Mouse (Mus musculus) layer of hippocampus, adult 2 months (tissue): Measurements from ENCODE around the gene Gsta2. TPM values are rescaled to one million over a fixed set of nuclear protein-coding genes. Genes with fewer than 3 reads are reported as not detected.

ENCODE experiments used
- DNase-seq, 2 experiments: peaks; one replicate each; pipeline ENCODE4 v3.0.0; 2022; ENCODE audit warnings: low spot score in 2 of 2
- H3K27ac ChIP-seq: fragments of 200-600 bp; 2 replicates; pipeline ENCODE4 v1.8.1; 2022
- H3K4me3 ChIP-seq: fragments of 200-600 bp; 2 replicates; pipeline ENCODE4 v1.8.1; 2022; ENCODE audit warnings: mild to moderate bottlenecking
- CTCF ChIP-seq: fragments of 200-600 bp; conservative IDR thresholded peaks from 2 replicates; pipeline ENCODE4 v1.8.1; 2022; ENCODE audit warnings: antibody characterized with exemption, mild to moderate bottlenecking, moderate library complexity
- long read RNA-seq, 2 experiments: library from polyadenylated mRNA; stranded (forward); transcript quantifications; one replicate each; pipeline ENCODE4 v2.0.0; 2021; ENCODE audit warnings: borderline mapping rate in 2 of 2
- total RNA-seq, 2 experiments: library from RNA; stranded (reverse); gene quantifications; 2 replicates each; pipeline ENCODE4 v1.2.3; 2021

The Gsta2 gene
- total RNA-seq, result not detected
- long read RNA-seq, experiment 1, partial matches to known transcripts, result 0 of 2 reads
- long read RNA-seq, experiment 1, other reads (novel, unspliced or antisense), result 2 of 2 reads
- long read RNA-seq, experiment 2, partial matches to known transcripts, result 0 of 2 reads
- long read RNA-seq, experiment 2, other reads (novel, unspliced or antisense), result 2 of 2 reads

DNA sequence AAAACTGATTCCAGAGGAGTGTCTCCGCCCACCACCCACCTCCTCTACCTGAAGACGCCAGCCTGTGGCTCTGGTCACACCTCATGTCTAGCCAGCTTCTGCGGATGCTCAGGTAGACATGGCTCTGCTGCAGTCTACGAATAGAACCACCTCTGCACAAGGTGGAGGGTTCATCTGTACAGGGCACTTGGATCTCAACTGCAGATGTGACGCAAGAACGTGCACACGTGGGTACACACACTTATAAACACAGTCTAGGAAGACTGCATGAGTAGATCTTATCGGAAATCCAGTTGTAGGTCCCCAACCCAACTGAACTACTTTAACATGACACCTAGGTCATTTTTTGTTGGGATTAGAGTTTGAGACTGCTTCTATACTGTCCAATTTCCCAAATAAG lies at the start of gene Gsta2:
TSS of gene Gsta2 (minus strand) at position 178 of the 400 bp plus-strand sequence.
- Histone ChIP-seq H3K4me3 (no peak within 1 kb of the TSS), H3K27ac (no peak within 1 kb of the TSS)
- TF ChIP-seq CTCF, result no peak
- DNase-seq, result no peak

DNA sequence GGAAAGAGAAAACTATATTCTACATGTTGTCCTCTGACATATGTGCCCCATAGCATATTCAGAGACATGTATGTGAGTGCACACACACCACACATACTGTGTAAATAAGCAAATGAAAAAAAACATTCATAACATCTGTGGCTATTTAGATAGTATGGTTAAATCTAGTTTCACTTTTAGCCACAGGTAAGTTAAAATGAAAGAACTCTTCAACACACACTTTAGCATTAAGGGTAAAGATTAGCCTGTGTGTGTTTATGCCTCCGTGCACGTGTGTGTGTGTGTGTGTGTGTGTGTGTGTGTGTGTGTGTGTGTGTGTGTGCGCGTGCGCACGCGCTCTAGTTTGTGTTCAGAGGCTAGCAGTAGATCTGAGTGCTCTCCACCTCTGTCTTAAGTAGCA lies 46.0 kb upstream of the Gsta2 start:
- H3K4me3 ChIP-seq, result no peak overlapping the region
- H3K27ac ChIP-seq, result no peak overlapping the region
- no peak for DNase-seq
- TF ChIP-seq CTCF, result no peak

GRCm38 (mm10) chr9:78400570-78400969 lies 45.0 kb upstream of the Gsta2 start:
- TF ChIP-seq CTCF, result no peak
- H3K4me3 ChIP-seq, result no peak overlapping the region
- DNase-seq, result no peak
- no peak overlapping the region for H3K27ac ChIP-seq

- TF ChIP-seq CTCF, result no peak
- Histone ChIP-seq H3K27ac (no peak overlapping the region), H3K4me3 (no peak overlapping the region)
- no peak for DNase-seq
Measured at GRCm38 (mm10) chr9:78396517-78396916, 40.9 kb upstream of the Gsta2 start.

DNA sequence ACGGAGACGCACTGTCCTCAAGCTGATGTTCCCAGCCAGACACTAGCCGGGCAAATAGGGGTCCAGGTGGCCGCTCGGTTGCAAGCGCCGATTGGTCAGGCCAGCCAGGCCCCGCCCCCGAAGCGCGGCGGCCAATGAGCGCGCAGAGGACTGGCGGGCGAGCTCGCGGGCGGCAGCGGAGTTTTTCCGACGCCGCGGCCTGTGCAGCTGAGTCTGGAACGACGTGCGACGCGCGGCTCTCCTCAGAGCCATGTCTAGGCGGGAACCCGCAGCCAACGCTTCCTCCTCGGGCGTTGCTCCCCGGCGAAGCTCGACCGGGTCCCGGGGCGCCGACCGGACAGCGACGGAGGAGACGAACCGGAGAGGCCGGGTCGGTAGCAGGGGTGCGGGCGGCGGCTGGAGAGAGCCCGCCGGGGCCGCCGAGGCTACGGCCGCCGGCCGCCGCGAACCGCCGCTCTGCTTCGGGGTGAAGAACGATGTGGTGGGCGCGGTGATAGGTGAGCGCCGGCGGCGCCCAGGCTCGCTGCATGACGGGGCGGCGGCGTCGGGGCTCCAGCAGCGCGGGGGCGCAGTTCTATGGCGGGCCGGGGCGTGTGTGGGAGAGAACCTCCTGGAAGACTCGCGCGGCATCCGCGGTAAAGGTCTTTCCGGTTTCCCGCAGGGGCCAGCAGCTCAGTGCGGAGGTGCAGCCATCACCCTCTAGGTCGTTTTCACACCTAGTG lies 40.2 kb upstream of the Gsta2 start, which contains the start of gene Ddx43:
TSS of gene Ddx43 (plus strand) at position 148 of the 722 bp plus-strand sequence.
- DNase-seq, result no peak
- H3K4me3 ChIP-seq, result peak within 1 kb of the TSS; percentile 39
- TF ChIP-seq CTCF, result no peak
- no peak within 1 kb of the TSS for H3K27ac ChIP-seq

DNA sequence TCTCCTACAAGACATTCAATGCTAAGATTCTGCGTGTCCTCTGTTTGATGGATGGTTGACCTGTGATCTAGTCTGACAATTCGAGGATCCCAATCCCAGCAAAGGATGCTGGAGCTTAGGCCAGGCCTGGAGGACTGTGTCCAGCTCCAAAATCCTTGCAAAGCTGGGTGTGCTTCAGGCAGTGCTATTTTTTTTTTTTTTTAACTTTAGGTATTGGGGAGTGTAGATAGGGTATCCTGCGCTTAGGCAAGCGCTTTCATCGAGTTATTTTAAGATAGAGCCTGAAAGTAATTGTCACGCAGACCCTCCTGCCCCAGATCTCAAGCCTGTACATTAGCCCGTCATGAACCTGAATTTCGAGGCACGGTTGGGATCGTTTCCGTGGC lies 39.6 kb upstream of the Gsta2 start:
- no peak for TF ChIP-seq CTCF
- Histone ChIP-seq H3K27ac (no peak overlapping the region), H3K4me3 (peak overlapping the region; percentile 39; the same call in 1 of the 2 replicates)
- no peak for DNase-seq

DNA sequence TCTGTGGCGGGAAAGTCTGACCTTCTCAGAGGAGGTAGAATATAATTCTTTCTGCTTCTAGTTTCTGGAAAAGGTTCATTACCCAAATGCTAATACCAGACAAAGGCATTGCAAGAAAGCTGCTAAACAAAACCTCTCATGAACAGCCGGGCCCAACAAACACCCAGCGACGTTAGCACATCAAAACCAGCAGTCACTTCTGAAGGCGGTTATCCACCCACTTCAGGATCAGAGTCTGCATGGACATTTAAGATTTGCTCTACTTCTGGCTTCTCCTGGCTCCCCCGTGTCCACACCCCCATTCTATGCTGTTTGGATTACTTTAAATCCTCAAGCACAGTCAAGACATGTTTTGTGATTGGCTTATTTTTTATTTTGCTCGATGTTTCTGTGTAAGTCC lies 39.0 kb upstream of the Gsta2 start:
- H3K4me3 ChIP-seq, result no peak overlapping the region
- DNase-seq, result no peak
- H3K27ac ChIP-seq, result no peak overlapping the region
- no peak for TF ChIP-seq CTCF

DNA sequence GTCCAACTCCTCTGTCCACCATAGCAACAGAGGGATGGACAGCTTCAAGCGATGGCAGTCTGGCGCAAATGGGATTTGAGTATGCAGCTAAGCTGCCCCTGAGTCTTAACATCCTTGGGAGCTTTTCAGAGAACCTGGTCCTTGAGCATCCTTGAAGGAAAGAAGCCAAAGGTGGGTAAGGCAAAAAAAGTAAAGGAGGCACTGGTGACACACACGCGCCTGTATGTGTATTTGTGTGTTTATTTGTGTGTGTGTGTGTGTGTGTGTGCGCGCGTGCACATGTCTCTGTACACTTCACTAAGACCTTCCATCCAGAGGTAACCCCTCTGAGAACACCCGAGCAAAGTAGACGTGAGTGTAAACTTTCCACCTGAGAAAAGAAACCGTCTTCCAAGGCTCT lies 38.2 kb upstream of the Gsta2 start:
- H3K27ac ChIP-seq, result no peak overlapping the region
- no peak overlapping the region for H3K4me3 ChIP-seq
- TF ChIP-seq CTCF, result no peak
- no peak for DNase-seq

DNA sequence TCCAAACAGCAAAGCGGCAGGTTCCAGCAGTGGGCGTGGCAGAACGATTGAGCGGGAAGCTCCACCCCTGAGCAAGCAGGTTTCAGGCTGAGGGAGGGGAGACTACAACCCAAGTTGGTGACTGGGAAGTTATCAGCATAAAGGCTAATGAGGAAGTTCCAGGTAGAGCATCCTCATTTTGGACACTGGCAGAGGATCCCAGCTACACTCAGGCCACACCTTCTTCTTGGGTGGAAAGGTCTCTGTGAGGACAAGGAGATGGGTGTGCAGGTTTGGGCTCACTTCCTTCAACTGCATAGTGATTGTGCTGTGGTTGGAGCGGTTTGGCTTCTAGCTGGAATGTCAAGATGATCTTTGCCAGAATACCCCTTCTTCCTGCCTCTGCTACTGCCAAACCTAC lies 34.4 kb upstream of the Gsta2 start:
- no peak for DNase-seq
- Histone ChIP-seq H3K27ac (no peak overlapping the region), H3K4me3 (no peak overlapping the region)
- TF ChIP-seq CTCF, result no peak

GRCm38 (mm10) chr9:78386947-78387346 lies 31.4 kb upstream of the Gsta2 start:
- no peak for TF ChIP-seq CTCF
- Histone ChIP-seq H3K4me3 (no peak overlapping the region), H3K27ac (no peak overlapping the region)
- no peak for DNase-seq

DNA sequence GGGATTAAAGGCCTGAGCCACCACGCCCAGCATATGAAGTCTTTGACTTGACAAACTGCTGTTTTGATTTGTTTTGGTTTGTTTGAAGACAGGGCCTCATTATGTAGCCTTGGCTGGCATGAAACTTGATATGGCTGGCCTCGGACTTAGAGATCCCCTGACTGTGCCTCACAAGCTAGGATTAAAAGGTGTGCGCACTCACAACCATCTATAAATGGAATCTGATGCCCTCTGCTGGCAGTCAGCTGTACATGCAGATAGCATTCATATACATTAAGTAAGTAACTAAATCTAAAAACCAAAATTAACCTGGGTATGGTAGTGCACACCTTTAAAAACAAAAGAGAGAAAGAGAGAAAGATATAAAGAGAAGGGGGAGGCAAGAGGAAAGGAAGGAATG lies 30.3 kb upstream of the Gsta2 start:
- H3K4me3 ChIP-seq, result no peak overlapping the region

GRCm38 (mm10) chr9:78378113-78378785 lies 22.7 kb upstream of the Gsta2 start, which contains the start of gene Ooep:
Gene Ooep (minus strand): TSS chr9:78378725.
- Histone ChIP-seq H3K4me3 (peak within 1 kb of the TSS; percentile 26), H3K27ac (no peak within 1 kb of the TSS)
- TF ChIP-seq CTCF, result no peak
- peak; percentile 13 to 17 for DNase-seq

More for the DNA sequence above, 30.3 kb upstream of the Gsta2 start:
- H3K27ac ChIP-seq, result no peak overlapping the region
- TF ChIP-seq CTCF, result peak; percentile 73
- no peak for DNase-seq

- DNase-seq, result no peak
- Histone ChIP-seq H3K4me3 (no peak overlapping the region), H3K27ac (no peak overlapping the region)
- no peak for TF ChIP-seq CTCF
Measured at GRCm38 (mm10) chr9:78377546-78377945, 22.0 kb upstream of the Gsta2 start.

GRCm38 (mm10) chr9:78375486-78375885 lies 19.9 kb upstream of the Gsta2 start:
- DNase-seq, result no peak
- no peak overlapping the region for H3K4me3 ChIP-seq
- no peak for TF ChIP-seq CTCF
- H3K27ac ChIP-seq, result no peak overlapping the region
